Mouse (Mus musculus): ENCODE results near the gene A530032D15Rik.
"Not testable (repeated sequence)": the region's sequence is repeated elsewhere in the genome, so short reads cannot be mapped to it uniquely, and the experiment has no call there.

DNA sequence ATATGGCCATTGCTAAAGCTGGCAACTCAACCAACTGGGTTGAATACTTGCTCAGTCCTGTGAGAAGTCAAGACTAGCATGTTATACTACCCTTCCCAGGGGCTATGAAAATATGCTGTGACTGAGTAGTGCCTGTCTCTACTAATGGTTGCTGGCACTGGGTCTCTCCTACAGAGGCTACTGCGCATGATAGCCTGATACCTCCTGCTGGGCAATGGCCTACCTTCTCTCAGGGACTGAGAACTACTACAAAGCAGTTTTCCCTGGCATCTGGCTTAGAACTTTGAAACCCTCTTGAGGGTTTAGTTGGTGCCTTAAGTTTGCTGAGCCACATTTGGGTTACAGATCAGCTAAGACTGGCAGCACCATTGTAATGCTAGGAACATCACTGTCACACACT, 23.4 kb downstream of the A530032D15Rik start:
- TF ChIP-seq CTCF (conservative IDR thresholded peaks at IDR 0.05; ENCODE audit: insufficient read depth, insufficient read length, low read depth, low read length); POLR2A (IDR thresholded peaks at IDR 0.05; ENCODE audit: low read depth, low read length): not testable (repeated sequence)
